Mouse (Mus musculus): ENCODE data around the gene Mfap1b. TPM values are rescaled to one million over a fixed set of nuclear protein-coding genes. Genes with fewer than 3 reads are reported as not detected.

Gene Mfap1b
- polyA plus RNA-seq, 1 experiment from 2014 or later, result 74.5 TPM

GRCm38 (mm10) chr2:121439746-121440145 lies 34.1 kb downstream of the Mfap1b start:
- Histone ChIP-seq H3K27ac (replicated peaks; ENCODE audit: low read depth, low read length) (no peak overlapping the region), H3K4me3 (replicated peaks; ENCODE audit: low read depth, low read length) (no peak overlapping the region), H3K4me2 (ENCODE audit: low read length) (no peak overlapping the region), H3K27me3 (ENCODE audit: control insufficient read depth, insufficient read depth, low read length) (peaks cover 25% of the 10 kb centered on the region), H3K36me3 (ENCODE audit: control insufficient read depth, insufficient read depth, low read length) (peaks cover 50% of the 10 kb centered on the region), H3K4me1 (ENCODE audit: control insufficient read depth, insufficient read depth, low read length) (peaks cover 10% of the 10 kb centered on the region; the same call in 1 of the 2 replicates), H3K9ac (replicated peaks; ENCODE audit: low read length) (no peak overlapping the region), H3K9me3 (ENCODE audit: control insufficient read depth, low read length) (no peaks in the 10 kb centered on the region)
- WGBS, result 81% methylated on average over 4 of the region's 4 CpGs
- DNase-seq (no peak), ATAC-seq (ENCODE audit: low FRiP score, low TSS enrichment) (no peak)

DNA sequence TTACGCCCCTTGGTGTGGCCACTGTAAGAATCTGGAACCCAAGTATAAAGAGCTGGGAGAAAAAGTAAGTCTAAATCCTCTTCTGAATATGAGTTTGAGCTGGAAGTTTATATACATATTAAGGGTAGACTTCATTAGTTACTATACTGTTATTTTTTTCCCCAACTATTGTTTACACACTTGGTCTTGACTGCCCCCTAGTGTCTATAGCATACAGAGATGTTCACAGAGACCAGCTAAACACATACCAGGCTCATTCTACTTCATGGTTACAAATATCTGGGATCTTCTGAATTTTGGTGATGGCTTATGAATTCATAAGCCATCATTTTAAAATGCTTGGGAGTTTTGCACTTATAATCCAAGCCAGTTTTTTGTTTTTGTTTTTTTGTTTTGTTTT lies 39.0 kb downstream of the Mfap1b start:
- peaks cover 97% of the 10 kb centered on the region for H3K36me3 ChIP-seq (ENCODE audit: control insufficient read depth, insufficient read depth, low read length)
- no peaks in the 10 kb centered on the region for H3K27me3 ChIP-seq (ENCODE audit: control insufficient read depth, insufficient read depth, low read length)
- DNase-seq (peak; percentile 70), ATAC-seq (ENCODE audit: low FRiP score, low TSS enrichment) (no peak)
- WGBS, result 93% methylated on average over 1 of the region's 1 CpGs
- no peak overlapping the region for H3K4me2 ChIP-seq (ENCODE audit: low read length)
- H3K4me1 ChIP-seq (ENCODE audit: control insufficient read depth, insufficient read depth, low read length), result no peaks in the 10 kb centered on the region
- H3K9me3 ChIP-seq (ENCODE audit: control insufficient read depth, low read length), result no peaks in the 10 kb centered on the region
- no peak overlapping the region for H3K9ac ChIP-seq (replicated peaks; ENCODE audit: low read length)
- no peak overlapping the region for H3K27ac ChIP-seq (replicated peaks; ENCODE audit: low read depth, low read length)
- no peak overlapping the region for H3K4me3 ChIP-seq (replicated peaks; ENCODE audit: low read depth, low read length)

DNA sequence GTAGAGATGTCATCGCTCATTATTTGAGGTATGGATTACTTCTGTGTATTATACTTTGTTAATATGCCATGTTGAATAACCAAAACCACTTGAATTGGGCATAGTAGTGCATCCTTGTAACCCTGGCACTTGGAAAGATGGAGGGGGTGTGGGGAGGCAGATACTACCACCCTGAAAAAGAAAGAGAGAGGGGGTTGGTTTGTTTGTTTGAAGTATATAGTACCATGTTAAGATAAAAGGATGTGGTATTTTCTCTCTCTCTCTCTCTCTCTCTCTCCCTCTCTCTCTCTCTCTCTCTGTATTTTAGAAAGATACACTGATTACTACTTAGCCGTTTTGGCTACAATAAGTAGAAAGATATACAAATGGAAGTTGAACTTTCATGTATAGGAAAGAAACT lies 48.0 kb downstream of the Mfap1b start:
- peaks cover 91% of the 10 kb centered on the region for H3K36me3 ChIP-seq (ENCODE audit: control insufficient read depth, insufficient read depth, low read length)
- ATAC-seq (ENCODE audit: low FRiP score, low TSS enrichment), result no peak

DNA sequence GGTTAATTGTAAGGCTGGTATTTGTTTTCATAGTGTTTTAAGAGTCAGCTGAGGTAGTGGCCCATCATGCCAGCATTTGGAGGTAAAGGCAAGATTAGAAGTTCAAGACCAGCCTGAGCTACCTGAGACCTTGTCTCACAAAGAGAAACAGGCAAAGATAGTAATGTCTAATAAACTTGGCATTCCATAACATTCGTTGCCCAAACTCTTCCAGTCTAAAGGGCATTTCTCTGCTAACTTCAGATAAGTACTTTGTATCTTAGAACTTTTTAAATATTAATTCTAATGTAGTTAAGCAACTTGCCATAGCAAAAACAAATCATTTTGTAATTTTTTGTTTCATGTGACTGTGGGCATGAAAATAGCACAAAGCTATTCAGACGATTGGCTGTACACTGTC lies 50.7 kb downstream of the Mfap1b start:
- no peak for DNase-seq
- Histone ChIP-seq H3K4me1 (ENCODE audit: control insufficient read depth, insufficient read depth, low read length) (no peaks in the 10 kb centered on the region), H3K9me3 (ENCODE audit: control insufficient read depth, low read length) (no peaks in the 10 kb centered on the region), H3K36me3 (ENCODE audit: control insufficient read depth, insufficient read depth, low read length) (peaks cover 84% of the 10 kb centered on the region), H3K27ac (replicated peaks; ENCODE audit: low read depth, low read length) (no peak overlapping the region), H3K27me3 (ENCODE audit: control insufficient read depth, insufficient read depth, low read length) (no peaks in the 10 kb centered on the region), H3K4me3 (replicated peaks; ENCODE audit: low read depth, low read length) (no peak overlapping the region), H3K4me2 (ENCODE audit: low read length) (no peak overlapping the region), H3K9ac (replicated peaks; ENCODE audit: low read length) (no peak overlapping the region)
- 93% methylated on average over 2 of the region's 2 CpGs for WGBS
- ATAC-seq (ENCODE audit: low FRiP score, low TSS enrichment), result no peak

More for the DNA sequence above, 48.0 kb downstream of the Mfap1b start:
- Histone ChIP-seq H3K4me2 (ENCODE audit: low read length) (no peak overlapping the region), H3K4me1 (ENCODE audit: control insufficient read depth, insufficient read depth, low read length) (no peaks in the 10 kb centered on the region), H3K4me3 (replicated peaks; ENCODE audit: low read depth, low read length) (no peak overlapping the region), H3K9me3 (ENCODE audit: control insufficient read depth, low read length) (no peaks in the 10 kb centered on the region), H3K27me3 (ENCODE audit: control insufficient read depth, insufficient read depth, low read length) (no peaks in the 10 kb centered on the region), H3K27ac (replicated peaks; ENCODE audit: low read depth, low read length) (no peak overlapping the region), H3K9ac (replicated peaks; ENCODE audit: low read length) (no peak overlapping the region)
- no peak for DNase-seq
- WGBS, result 94% methylated on average over 2 of the region's 2 CpGs

- Histone ChIP-seq H3K36me3 (ENCODE audit: control insufficient read depth, insufficient read depth, low read length) (peaks cover 52% of the 10 kb centered on the region), H3K4me2 (ENCODE audit: low read length) (no peak overlapping the region), H3K9ac (replicated peaks; ENCODE audit: low read length) (no peak overlapping the region), H3K4me3 (replicated peaks; ENCODE audit: low read depth, low read length) (no peak overlapping the region), H3K27ac (replicated peaks; ENCODE audit: low read depth, low read length) (no peak overlapping the region), H3K4me1 (ENCODE audit: control insufficient read depth, insufficient read depth, low read length) (peaks cover 20% of the 10 kb centered on the region), H3K9me3 (ENCODE audit: control insufficient read depth, low read length) (no peaks in the 10 kb centered on the region), H3K27me3 (ENCODE audit: control insufficient read depth, insufficient read depth, low read length) (no peaks in the 10 kb centered on the region)
- WGBS, result 96% methylated on average over 3 of the region's 3 CpGs
- DNase-seq, result no peak
- ATAC-seq (ENCODE audit: low FRiP score, low TSS enrichment), result no peak
Measured at GRCm38 (mm10) chr2:121418476-121418875, 55.4 kb downstream of the Mfap1b start.

DNA sequence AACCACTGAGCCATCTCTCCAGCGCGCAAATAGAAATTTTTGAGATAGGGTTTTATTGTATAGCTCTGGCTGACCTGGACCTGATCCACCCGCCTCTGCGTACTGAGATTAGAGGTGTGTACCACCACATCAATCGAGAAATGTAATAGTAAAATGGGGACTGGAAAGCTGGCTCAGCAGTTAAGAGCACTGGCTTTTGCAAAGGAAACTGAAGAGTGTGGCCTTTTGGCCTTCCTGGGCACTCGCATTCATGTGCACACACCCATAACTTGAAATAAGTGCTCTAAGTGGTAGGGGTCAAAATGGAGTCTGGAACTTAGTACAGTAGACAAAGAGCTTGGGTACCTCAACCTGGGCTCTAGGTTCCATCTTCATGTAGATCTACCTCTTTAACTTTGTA lies 57.5 kb downstream of the Mfap1b start:
- Histone ChIP-seq H3K9me3 (ENCODE audit: control insufficient read depth, low read length) (no peaks in the 10 kb centered on the region), H3K4me3 (replicated peaks; ENCODE audit: low read depth, low read length) (no peak overlapping the region), H3K9ac (replicated peaks; ENCODE audit: low read length) (no peak overlapping the region), H3K36me3 (ENCODE audit: control insufficient read depth, insufficient read depth, low read length) (peaks cover 33% of the 10 kb centered on the region), H3K4me1 (ENCODE audit: control insufficient read depth, insufficient read depth, low read length) (peaks cover 20% of the 10 kb centered on the region), H3K27ac (replicated peaks; ENCODE audit: low read depth, low read length) (no peak overlapping the region), H3K4me2 (ENCODE audit: low read length) (peak overlapping the region; percentile 22; the same call in 1 of the 2 replicates), H3K27me3 (ENCODE audit: control insufficient read depth, insufficient read depth, low read length) (no peaks in the 10 kb centered on the region)
- no peak for ATAC-seq (ENCODE audit: low FRiP score, low TSS enrichment)
- WGBS, result 95% methylated on average over 6 of the region's 6 CpGs
- DNase-seq, result no peak

- Histone ChIP-seq H3K4me2 (ENCODE audit: low read length) (peak overlapping the region; percentile 75), H3K4me1 (ENCODE audit: control insufficient read depth, insufficient read depth, low read length) (peaks cover 20% of the 10 kb centered on the region), H3K4me3 (replicated peaks; ENCODE audit: low read depth, low read length) (peak overlapping the region; percentile 99; the same call in 1 of the 2 replicates), H3K27me3 (ENCODE audit: control insufficient read depth, insufficient read depth, low read length) (no peaks in the 10 kb centered on the region), H3K9me3 (ENCODE audit: control insufficient read depth, low read length) (no peaks in the 10 kb centered on the region), H3K27ac (replicated peaks; ENCODE audit: low read depth, low read length) (no peak overlapping the region), H3K9ac (replicated peaks; ENCODE audit: low read length) (no peak overlapping the region; the same call in 1 of the 2 replicates), H3K36me3 (ENCODE audit: control insufficient read depth, insufficient read depth, low read length) (peaks cover 30% of the 10 kb centered on the region)
- DNase-seq, result no peak
- no peak for ATAC-seq (ENCODE audit: low FRiP score, low TSS enrichment)
- 85% methylated on average over 3 of the region's 3 CpGs for WGBS
Measured at GRCm38 (mm10) chr2:121415591-121415990, 58.3 kb downstream of the Mfap1b start.

- Histone ChIP-seq H3K9ac (replicated peaks; ENCODE audit: low read length) (peak overlapping the region; percentile 96; the same call in 1 of the 2 replicates), H3K9me3 (ENCODE audit: control insufficient read depth, low read length) (no peaks in the 10 kb centered on the region), H3K27me3 (ENCODE audit: control insufficient read depth, insufficient read depth, low read length) (no peaks in the 10 kb centered on the region), H3K4me2 (ENCODE audit: low read length) (peak overlapping the region; percentile 75), H3K36me3 (ENCODE audit: control insufficient read depth, insufficient read depth, low read length) (peaks cover 31% of the 10 kb centered on the region), H3K27ac (replicated peaks; ENCODE audit: low read depth, low read length) (no peak overlapping the region), H3K4me3 (replicated peaks; ENCODE audit: low read depth, low read length) (peak overlapping the region; percentile 99), H3K4me1 (ENCODE audit: control insufficient read depth, insufficient read depth, low read length) (peaks cover 20% of the 10 kb centered on the region)
- WGBS, result 61% methylated on average over 3 of the region's 3 CpGs
- ATAC-seq (ENCODE audit: low FRiP score, low TSS enrichment), result no peak
- no peak for DNase-seq
Measured at GRCm38 (mm10) chr2:121415103-121415502, 58.8 kb downstream of the Mfap1b start.

- peaks cover 20% of the 10 kb centered on the region for H3K4me1 ChIP-seq (ENCODE audit: control insufficient read depth, insufficient read depth, low read length)
- under 1% methylated on average over 32 of the region's 32 CpGs for WGBS
Measured at GRCm38 (mm10) chr2:121414139-121414685, 59.7 kb downstream of the Mfap1b start.

More at GRCm38 (mm10) chr2:121414139-121414685, 59.7 kb downstream of the Mfap1b start:
- Histone ChIP-seq H3K9ac (replicated peaks; ENCODE audit: low read length) (peak overlapping the region; percentile 96), H3K27me3 (ENCODE audit: control insufficient read depth, insufficient read depth, low read length) (no peaks in the 10 kb centered on the region), H3K36me3 (ENCODE audit: control insufficient read depth, insufficient read depth, low read length) (peaks cover 26% of the 10 kb centered on the region), H3K9me3 (ENCODE audit: control insufficient read depth, low read length) (no peaks in the 10 kb centered on the region), H3K27ac (replicated peaks; ENCODE audit: low read depth, low read length) (peak overlapping the region; percentile 97), H3K4me3 (replicated peaks; ENCODE audit: low read depth, low read length) (peak overlapping the region; percentile 99), H3K4me2 (ENCODE audit: low read length) (peak overlapping the region; percentile 75)
- ATAC-seq (ENCODE audit: low FRiP score, low TSS enrichment) (peak; percentile 51), DNase-seq (peak; percentile 63)

All from midbrain, embryonic 14.5 days (tissue).